Mouse (Mus musculus): Measurements from ENCODE around the gene E330009J07Rik. TPM values are rescaled to one million over a fixed set of nuclear protein-coding genes. Genes with fewer than 3 reads are reported as not detected.

Gene E330009J07Rik
- polyA plus RNA-seq (2012; rRNA removed): 3.6 and 4.7 TPM in 2 replicates

- Histone ChIP-seq H3K27me3 (ENCODE audit: control insufficient read depth, insufficient read depth, low read length) (0 out of 2 replicates have a peak, but pooled peaks cover 3% of the 10 kb centered on the region), H3K36me3 (ENCODE audit: control insufficient read depth, insufficient read depth, low read length) (no peaks in the 10 kb centered on the region), H3K27ac (ENCODE audit: insufficient read depth, low read length) (peak within 1 kb of the TSS; percentile 39; the same call in 1 of the 2 replicates), H3K4me1 (ENCODE audit: control insufficient read depth, insufficient read depth, insufficient read length) (peaks cover 13% of the 10 kb centered on the region), H3K4me3 (ENCODE audit: extremely low read depth, insufficient read depth, insufficient read length) (peak within 1 kb of the TSS; percentile 87)
- DNase-seq (ENCODE audit: low read depth in 1 of 2, low spot score in 2 of 2): peak in 1 of 2 experiments; percentile 79
- peak; percentile 38 for TF ChIP-seq POLR2A (IDR thresholded peaks at IDR 0.05; ENCODE audit: low read depth, low read length)
- TF ChIP-seq CTCF (IDR thresholded peaks at IDR 0.05; ENCODE audit: extremely low read depth, insufficient read depth, insufficient read length, insufficient replicate concordance): no peak
- 2% methylated on average over 35 of the region's 38 CpGs for WGBS
Measured at GRCm38 (mm10) chr6:40436047-40436483, at the start of gene E330009J07Rik. Gene E330009J07Rik (minus strand): TSS chr6:40436135.

- Histone ChIP-seq H3K4me1 (ENCODE audit: control insufficient read depth, insufficient read depth, insufficient read length) (no peaks in the 10 kb centered on the region), H3K4me3 (ENCODE audit: extremely low read depth, insufficient read depth, insufficient read length) (no peak overlapping the region), H3K27me3 (ENCODE audit: control insufficient read depth, insufficient read depth, low read length) (no peaks in the 10 kb centered on the region), H3K27ac (ENCODE audit: insufficient read depth, low read length) (no peak overlapping the region), H3K36me3 (ENCODE audit: control insufficient read depth, insufficient read depth, low read length) (peaks cover 34% of the 10 kb centered on the region)
- DNase-seq (ENCODE audit: low read depth in 1 of 2, low spot score in 2 of 2): no peak
- no peak for TF ChIP-seq POLR2A (IDR thresholded peaks at IDR 0.05; ENCODE audit: low read depth, low read length)
- no peak for TF ChIP-seq CTCF (IDR thresholded peaks at IDR 0.05; ENCODE audit: extremely low read depth, insufficient read depth, insufficient read length, insufficient replicate concordance)
- 96% methylated on average over 5 of the region's 5 CpGs for WGBS
Measured at GRCm38 (mm10) chr6:40482318-40482717, 46.4 kb upstream of the E330009J07Rik start.

GRCm38 (mm10) chr6:40479705-40480104 is 43.8 kb upstream of the E330009J07Rik start:
- no peak overlapping the region for H3K27ac ChIP-seq (ENCODE audit: insufficient read depth, low read length)
- H3K36me3 ChIP-seq (ENCODE audit: control insufficient read depth, insufficient read depth, low read length): peaks cover 47% of the 10 kb centered on the region
- 91% methylated on average over 1 of the region's 1 CpGs for WGBS
- TF ChIP-seq POLR2A (IDR thresholded peaks at IDR 0.05; ENCODE audit: low read depth, low read length): no peak
- TF ChIP-seq CTCF (IDR thresholded peaks at IDR 0.05; ENCODE audit: extremely low read depth, insufficient read depth, insufficient read length, insufficient replicate concordance): no peak
- H3K27me3 ChIP-seq (ENCODE audit: control insufficient read depth, insufficient read depth, low read length): no peaks in the 10 kb centered on the region
- no peak for DNase-seq (ENCODE audit: low read depth in 1 of 2, low spot score in 2 of 2)
- H3K4me3 ChIP-seq (ENCODE audit: extremely low read depth, insufficient read depth, insufficient read length): no peak overlapping the region
- no peaks in the 10 kb centered on the region for H3K4me1 ChIP-seq (ENCODE audit: control insufficient read depth, insufficient read depth, insufficient read length)

GRCm38 (mm10) chr6:40476132-40476531 is 40.2 kb upstream of the E330009J07Rik start:
- WGBS: 57% methylated on average over 4 of the region's 4 CpGs
- no peak for TF ChIP-seq CTCF (IDR thresholded peaks at IDR 0.05; ENCODE audit: extremely low read depth, insufficient read depth, insufficient read length, insufficient replicate concordance)
- no peak for TF ChIP-seq POLR2A (IDR thresholded peaks at IDR 0.05; ENCODE audit: low read depth, low read length)
- Histone ChIP-seq H3K36me3 (ENCODE audit: control insufficient read depth, insufficient read depth, low read length) (peaks cover 36% of the 10 kb centered on the region), H3K27me3 (ENCODE audit: control insufficient read depth, insufficient read depth, low read length) (no peaks in the 10 kb centered on the region), H3K4me1 (ENCODE audit: control insufficient read depth, insufficient read depth, insufficient read length) (peaks cover 2% of the 10 kb centered on the region; the same call in 1 of the 2 replicates), H3K4me3 (ENCODE audit: extremely low read depth, insufficient read depth, insufficient read length) (no peak overlapping the region), H3K27ac (ENCODE audit: insufficient read depth, low read length) (no peak overlapping the region)
- DNase-seq (ENCODE audit: low read depth in 1 of 2, low spot score in 2 of 2): peak in 1 of 2 experiments; percentile 41

- Histone ChIP-seq H3K27me3 (ENCODE audit: control insufficient read depth, insufficient read depth, low read length) (no peaks in the 10 kb centered on the region), H3K4me1 (ENCODE audit: control insufficient read depth, insufficient read depth, insufficient read length) (peaks cover 2% of the 10 kb centered on the region; the same call in 1 of the 2 replicates), H3K4me3 (ENCODE audit: extremely low read depth, insufficient read depth, insufficient read length) (peak overlapping the region; percentile 95), H3K27ac (ENCODE audit: insufficient read depth, low read length) (peak overlapping the region; percentile 97), H3K36me3 (ENCODE audit: control insufficient read depth, insufficient read depth, low read length) (peaks cover 19% of the 10 kb centered on the region)
- no peak for DNase-seq (ENCODE audit: low read depth in 1 of 2, low spot score in 2 of 2)
- TF ChIP-seq POLR2A (IDR thresholded peaks at IDR 0.05; ENCODE audit: low read depth, low read length): no peak
- no peak for TF ChIP-seq CTCF (IDR thresholded peaks at IDR 0.05; ENCODE audit: extremely low read depth, insufficient read depth, insufficient read length, insufficient replicate concordance)
- WGBS: under 1% methylated on average over 7 of the region's 7 CpGs
Measured at GRCm38 (mm10) chr6:40471720-40472010, 35.7 kb upstream of the E330009J07Rik start.

GRCm38 (mm10) chr6:40470916-40471719 is 35.2 kb upstream of the E330009J07Rik start, which contains the start of gene Ssbp1:
Gene Ssbp1 (plus strand): TSS chr6:40471352.
- TF ChIP-seq POLR2A (IDR thresholded peaks at IDR 0.05; ENCODE audit: low read depth, low read length) (peak; percentile 91), CTCF (IDR thresholded peaks at IDR 0.05; ENCODE audit: extremely low read depth, insufficient read depth, insufficient read length, insufficient replicate concordance) (no peak)
- peak within 1 kb of the TSS; percentile 95 for H3K4me3 ChIP-seq (ENCODE audit: extremely low read depth, insufficient read depth, insufficient read length)
- H3K36me3 ChIP-seq (ENCODE audit: control insufficient read depth, insufficient read depth, low read length): peaks cover 17% of the 10 kb centered on the region
- no peaks in the 10 kb centered on the region for H3K27me3 ChIP-seq (ENCODE audit: control insufficient read depth, insufficient read depth, low read length)
- peaks cover 2% of the 10 kb centered on the region; the same call in 1 of the 2 replicates for H3K4me1 ChIP-seq (ENCODE audit: control insufficient read depth, insufficient read depth, insufficient read length)
- peak within 1 kb of the TSS; percentile 97 for H3K27ac ChIP-seq (ENCODE audit: insufficient read depth, low read length)
- 1% methylated on average over 54 of the region's 54 CpGs for WGBS
- peak; percentile 89 to 94 for DNase-seq (ENCODE audit: low read depth in 1 of 2, low spot score in 2 of 2)

- Histone ChIP-seq H3K36me3 (ENCODE audit: control insufficient read depth, insufficient read depth, low read length) (no peaks in the 10 kb centered on the region), H3K4me1 (ENCODE audit: control insufficient read depth, insufficient read depth, insufficient read length) (no peaks in the 10 kb centered on the region), H3K27me3 (ENCODE audit: control insufficient read depth, insufficient read depth, low read length) (no peaks in the 10 kb centered on the region), H3K27ac (ENCODE audit: insufficient read depth, low read length) (no peak overlapping the region), H3K4me3 (ENCODE audit: extremely low read depth, insufficient read depth, insufficient read length) (no peak overlapping the region)
- WGBS: 47% methylated on average over 6 of the region's 6 CpGs
- TF ChIP-seq POLR2A (IDR thresholded peaks at IDR 0.05; ENCODE audit: low read depth, low read length) (no peak), CTCF (IDR thresholded peaks at IDR 0.05; ENCODE audit: extremely low read depth, insufficient read depth, insufficient read length, insufficient replicate concordance) (peak; percentile 30; the same call in 1 of the 2 replicates)
- DNase-seq (ENCODE audit: low read depth in 1 of 2, low spot score in 2 of 2): no peak
Measured at GRCm38 (mm10) chr6:40465710-40466109, 29.8 kb upstream of the E330009J07Rik start.
